Mouse (Mus musculus) stomach, postnatal 0 days (tissue): ENCODE results near the gene Wdr47. TPM values are rescaled to one million over a fixed set of nuclear protein-coding genes. Genes with fewer than 3 reads are reported as not detected.

ENCODE experiments used
- ATAC-seq: fragments of 200-750 bp; cut with Nextera tagmentation; 2 replicates; pipeline ENCODE4 v1.8.0; 2017; ENCODE audit not compliant: low FRiP score, low TSS enrichment
- DNase-seq: peaks from one replicate; pipeline ENCODE4 v3.0.0-alpha.2; 2016; ENCODE audit warnings: low spot score
- H3K27ac ChIP-seq: fragments of 300-500 bp; sonication (generic); replicated peaks from 2 replicates; pipeline ENCODE4 v1.5.1; 2014; ENCODE audit warnings: mild to moderate bottlenecking, control low read depth
- H3K27me3 ChIP-seq: fragments of 300-500 bp; sonication (generic); 2 replicates; pipeline ENCODE4 v1.6.1; 2014; ENCODE audit warnings: low read length; ENCODE audit not compliant: control insufficient read depth, insufficient read depth
- H3K36me3 ChIP-seq: fragments of 300-500 bp; sonication (generic); 2 replicates; pipeline ENCODE4 v1.6.1; 2014; ENCODE audit warnings: low read length, mixed read lengths; ENCODE audit not compliant: control insufficient read depth, insufficient read depth
- H3K4me1 ChIP-seq: fragments of 300-500 bp; sonication (generic); replicated peaks from 2 replicates; pipeline ENCODE4 v1.6.1; 2014; ENCODE audit warnings: antibody characterized with exemption; ENCODE audit not compliant: control insufficient read depth, insufficient read depth
- H3K4me2 ChIP-seq: fragments of 300-500 bp; sonication (generic); replicated peaks from 2 replicates; pipeline ENCODE4 v1.6.1; 2014; ENCODE audit warnings: low read depth, mild to moderate bottlenecking, control low read depth, moderate library complexity
- H3K4me3 ChIP-seq: fragments of 300-500 bp; sonication (generic); 2 replicates; pipeline ENCODE4 v1.5.1; 2014; ENCODE audit warnings: low read depth, low read length, control low read depth
- H3K9ac ChIP-seq: fragments of 300-500 bp; sonication (generic); 2 replicates; pipeline ENCODE4 v1.6.1; 2014; ENCODE audit warnings: mild to moderate bottlenecking, low read length, control low read depth, mixed read lengths
- H3K9me3 ChIP-seq: fragments of 300-500 bp; sonication (generic); 2 replicates; pipeline ENCODE4 v1.6.1; 2016; ENCODE audit warnings: low read length; ENCODE audit not compliant: control insufficient read depth
- CTCF ChIP-seq: IDR thresholded peaks from 2 replicates; pipeline ENCODE4 v1.5.1; 2016; ENCODE audit warnings: antibody characterized with exemption, low read depth, mild to moderate bottlenecking, moderate library complexity
- EP300 ChIP-seq: optimal IDR thresholded peaks from 2 replicates; pipeline ENCODE3; 2016; ENCODE audit warnings: antibody characterized with exemption
- WGBS: fragments of 180-500 bp; shearing (Covaris S2); extraction: QIAGEN DNeasy Blood & Tissue Kit; methylation state at CpG from one replicate; pipeline ENCODE4 v1.1.7; 2014; 5-methylcytosine and 5-hydroxymethylcytosine counted together
- polyA plus RNA-seq: library from polyadenylated mRNA; unstranded; fragments of >200 nt; fragmentation: Nextera tagmentation; extraction: Ambion mirVana; gene quantifications from 2 replicates; pipeline ENCODE4 v1.2.1, GENCODE M21; 2015

Wdr47 gene
- polyA plus RNA-seq, 1 experiment from 2014 or later: 5.3 TPM

DNA sequence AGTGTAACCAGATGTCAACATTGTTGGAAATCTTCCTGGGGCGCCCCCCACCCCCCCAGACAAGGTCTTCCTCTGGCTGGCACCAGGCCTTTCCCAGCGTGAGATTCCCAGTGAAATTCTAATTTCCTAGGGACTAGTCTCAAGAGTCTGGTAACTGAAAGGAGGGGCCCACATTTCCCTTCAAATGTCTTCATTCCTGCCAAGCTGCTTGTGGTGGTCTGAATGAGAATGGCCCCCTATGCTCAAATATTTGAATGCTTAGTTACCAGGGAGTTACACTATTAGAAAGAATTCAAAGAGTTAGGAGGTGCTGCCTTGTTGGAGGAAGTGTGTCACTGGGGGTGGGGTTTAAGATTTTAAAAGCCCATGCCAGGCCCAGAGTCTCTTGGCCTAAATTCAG is 2.6 kb upstream of the Wdr47 start:
- Histone ChIP-seq H3K9ac (no peak overlapping the region), H3K4me3 (no peak overlapping the region), H3K27ac (no peak overlapping the region), H3K27me3 (no peaks in the 10 kb centered on the region), H3K4me1 (no peaks in the 10 kb centered on the region; the same call in 1 of the 2 replicates), H3K36me3 (no peaks in the 10 kb centered on the region), H3K4me2 (no peak overlapping the region), H3K9me3 (no peaks in the 10 kb centered on the region)
- TF ChIP-seq EP300 (no peak), CTCF (no peak)
- WGBS: 56% methylated on average over 2 of the region's 2 CpGs
- no peak for DNase-seq
- ATAC-seq: no peak

DNA sequence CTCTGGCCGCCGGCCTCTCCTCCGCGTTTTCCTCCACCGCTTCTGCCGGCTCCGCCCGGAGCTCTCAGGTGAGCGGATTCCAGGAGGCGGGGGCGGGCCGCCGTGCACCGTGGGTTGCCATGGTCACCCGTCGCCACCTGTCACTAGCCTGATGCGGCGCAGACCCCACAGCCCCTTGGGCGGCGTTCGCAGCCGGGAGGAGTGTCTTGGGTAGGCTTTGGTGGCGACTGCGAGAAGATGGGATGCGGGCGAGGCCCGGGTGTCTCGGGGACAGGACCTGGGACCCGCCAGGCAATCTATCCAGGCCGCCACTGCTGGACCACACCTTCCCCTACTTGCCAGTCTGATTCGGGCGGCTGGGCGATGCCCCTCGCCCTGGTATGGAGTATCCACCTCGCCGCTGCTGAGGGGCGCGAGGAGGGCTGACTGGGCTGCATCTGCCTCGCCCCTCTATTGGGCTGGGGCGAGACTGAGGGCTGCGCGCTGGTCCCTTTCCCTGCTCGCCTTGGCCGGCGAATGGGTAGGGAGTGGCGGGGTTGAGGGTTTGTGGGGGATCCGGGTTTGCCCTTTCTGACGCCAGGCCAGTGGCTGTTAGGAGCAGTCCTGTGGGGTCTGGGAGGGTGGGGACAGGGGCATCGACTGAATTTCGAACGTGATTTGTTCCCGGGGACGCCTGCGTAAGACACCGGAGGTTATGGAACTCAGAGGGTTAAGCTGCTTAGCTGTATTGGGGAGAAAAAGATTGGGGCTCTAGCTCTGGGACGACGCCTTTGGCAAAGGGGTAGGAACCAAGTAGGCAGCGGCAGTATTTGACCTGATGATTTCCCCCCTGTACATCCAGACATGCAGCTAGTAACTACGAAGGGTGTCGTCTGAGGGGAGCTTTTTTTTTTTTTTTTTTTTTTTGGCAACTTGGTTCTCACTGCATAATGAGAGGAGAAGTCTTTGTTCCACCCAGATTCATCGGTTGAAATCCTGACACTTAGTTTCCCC is 747 bp downstream of the Wdr47 start:
- H3K36me3 ChIP-seq: no peaks in the 10 kb centered on the region
- H3K4me2 ChIP-seq: peak overlapping the region; percentile 100
- no peaks in the 10 kb centered on the region for H3K27me3 ChIP-seq
- DNase-seq (no peak), ATAC-seq (peak; percentile 83; the same call in 1 of the 2 replicates)
- peak overlapping the region; percentile 72 for H3K9ac ChIP-seq
- H3K27ac ChIP-seq: peak overlapping the region; percentile 78
- no peaks in the 10 kb centered on the region; the same call in 1 of the 2 replicates for H3K4me1 ChIP-seq
- WGBS: under 1% methylated on average over 59 of the region's 61 CpGs
- H3K4me3 ChIP-seq: peak overlapping the region; percentile 93
- TF ChIP-seq EP300: no peak
- TF ChIP-seq CTCF: no peak
- no peaks in the 10 kb centered on the region for H3K9me3 ChIP-seq

DNA sequence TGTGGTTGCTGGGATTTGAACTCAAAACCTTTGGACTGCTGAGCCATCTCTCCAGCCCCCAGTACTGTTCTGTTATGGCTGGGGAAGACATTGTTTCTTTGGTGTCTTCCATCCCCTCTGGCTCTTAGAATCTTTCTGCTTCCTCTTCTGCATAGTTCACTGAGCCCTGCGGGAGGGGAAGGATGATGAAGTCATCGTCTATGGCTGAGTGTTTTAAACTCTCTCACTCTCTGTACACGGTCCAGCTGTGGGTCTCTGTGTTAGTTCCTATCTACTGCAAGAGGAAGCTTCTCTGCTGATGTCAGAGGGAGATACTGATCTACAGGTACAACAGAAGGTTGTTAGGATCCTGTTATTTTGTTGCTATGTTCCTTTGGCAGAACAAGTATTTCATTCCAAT is 17.8 kb downstream of the Wdr47 start:
- Histone ChIP-seq H3K27ac (no peak overlapping the region), H3K9me3 (no peaks in the 10 kb centered on the region), H3K27me3 (no peaks in the 10 kb centered on the region), H3K4me2 (no peak overlapping the region), H3K36me3 (no peaks in the 10 kb centered on the region), H3K4me1 (no peaks in the 10 kb centered on the region), H3K4me3 (no peak overlapping the region), H3K9ac (no peak overlapping the region)
- no peak for DNase-seq
- 43% methylated on average over 3 of the region's 3 CpGs for WGBS
- no peak for ATAC-seq
- TF ChIP-seq CTCF: no peak
- TF ChIP-seq EP300: no peak

DNA sequence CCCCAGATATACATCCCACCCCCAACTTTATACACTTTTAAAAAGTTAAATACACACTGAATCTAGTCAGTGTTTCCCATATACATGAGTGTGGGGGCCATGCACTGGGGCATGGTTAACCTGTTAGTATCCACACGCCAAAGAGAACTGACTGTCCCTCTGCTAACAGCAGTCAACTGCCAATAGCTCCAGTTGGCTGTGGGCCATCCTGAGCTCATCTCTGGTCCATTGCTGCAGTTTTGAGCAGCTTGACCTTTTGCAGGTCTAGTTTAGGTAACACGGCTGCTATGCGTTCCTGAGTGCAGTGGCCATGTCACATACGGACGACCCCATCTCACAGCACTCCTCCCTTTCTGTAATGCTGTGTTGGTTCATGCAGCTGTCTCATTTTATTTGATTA is 43.7 kb downstream of the Wdr47 start:
- no peak for ATAC-seq
- no peak overlapping the region for H3K27ac ChIP-seq
- no peak overlapping the region for H3K4me3 ChIP-seq
- no peaks in the 10 kb centered on the region for H3K4me1 ChIP-seq
- no peak overlapping the region for H3K9ac ChIP-seq
- WGBS: 74% methylated on average over 5 of the region's 5 CpGs
- H3K27me3 ChIP-seq: no peaks in the 10 kb centered on the region
- H3K9me3 ChIP-seq: no peaks in the 10 kb centered on the region
- TF ChIP-seq EP300 (no peak), CTCF (no peak)
- no peak overlapping the region for H3K4me2 ChIP-seq
- H3K36me3 ChIP-seq: no peaks in the 10 kb centered on the region; the same call in 1 of the 2 replicates
- DNase-seq: no peak

DNA sequence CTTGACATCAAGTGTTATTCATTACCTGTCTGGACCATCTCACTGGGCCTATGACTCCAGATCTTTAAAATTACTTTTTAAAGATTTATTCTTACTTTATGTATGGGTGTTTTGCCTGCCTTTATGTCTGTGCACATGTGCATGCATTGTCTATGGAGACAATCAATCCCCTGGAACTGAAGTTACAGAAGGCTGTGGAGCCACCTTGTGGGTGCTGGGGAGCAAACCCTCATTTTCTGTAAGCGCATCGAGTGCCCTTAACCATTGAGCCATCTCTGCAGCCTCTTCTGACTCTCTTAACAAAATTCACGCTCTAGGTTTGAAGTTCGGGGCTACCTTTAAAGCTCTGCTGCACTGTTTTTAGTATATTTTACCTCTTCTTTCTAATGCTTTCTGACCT is 48.3 kb downstream of the Wdr47 start:
- WGBS: 68% methylated on average over 4 of the region's 4 CpGs
- no peak for DNase-seq

DNA sequence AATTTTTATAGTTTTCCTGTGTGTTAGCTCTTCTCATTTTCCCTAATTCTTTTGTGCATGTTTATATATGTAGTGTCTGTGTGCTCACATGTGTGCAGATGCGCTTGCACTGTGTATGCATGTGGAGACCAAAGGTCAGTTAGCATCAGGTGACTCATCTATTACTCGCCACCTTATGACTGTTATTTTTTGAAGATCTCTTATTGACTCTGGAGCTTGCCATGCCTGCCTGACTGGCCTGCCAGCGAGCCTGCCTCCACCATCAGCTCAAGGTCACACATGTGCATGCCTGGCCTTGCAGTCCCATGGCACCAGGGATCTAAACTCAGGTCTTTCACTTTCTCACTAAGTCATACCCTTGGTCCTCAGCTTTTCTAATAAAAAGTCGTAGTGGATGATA is 49.9 kb downstream of the Wdr47 start:
- Histone ChIP-seq H3K4me3 (no peak overlapping the region), H3K4me2 (no peak overlapping the region), H3K9ac (no peak overlapping the region), H3K9me3 (no peaks in the 10 kb centered on the region), H3K27me3 (no peaks in the 10 kb centered on the region), H3K4me1 (no peaks in the 10 kb centered on the region), H3K36me3 (0 out of 2 replicates have a peak, but pooled peaks cover 4% of the 10 kb centered on the region), H3K27ac (no peak overlapping the region)
- peak; percentile 27 for DNase-seq
- 62% methylated on average over 4 of the region's 4 CpGs for WGBS
- TF ChIP-seq EP300: no peak
- no peak for TF ChIP-seq CTCF
- peak; percentile 82 for ATAC-seq

More for the DNA sequence above, 48.3 kb downstream of the Wdr47 start:
- H3K4me3 ChIP-seq: no peak overlapping the region
- ATAC-seq: no peak
- H3K27me3 ChIP-seq: no peaks in the 10 kb centered on the region
- H3K36me3 ChIP-seq: 0 out of 2 replicates have a peak, but pooled peaks cover 2% of the 10 kb centered on the region
- H3K4me1 ChIP-seq: no peaks in the 10 kb centered on the region
- peak; percentile 64 for TF ChIP-seq CTCF
- no peak for TF ChIP-seq EP300
- H3K27ac ChIP-seq: no peak overlapping the region
- no peak overlapping the region for H3K9ac ChIP-seq
- no peaks in the 10 kb centered on the region for H3K9me3 ChIP-seq
- H3K4me2 ChIP-seq: no peak overlapping the region
